Mouse (Mus musculus) bone marrow, adult 2 months (tissue): Measurements from ENCODE around the gene Uckl1. TPM values are rescaled to one million over a fixed set of nuclear protein-coding genes. Genes with fewer than 3 reads are reported as not detected.

Source experiments
- H3K27ac ChIP-seq: fragments of 200-500 bp; 2 replicates; pipeline ENCODE4 v1.5.1; 2012; ENCODE audit warnings: low read depth, mild to moderate bottlenecking, control low read depth, inconsistent platforms, low read length; ENCODE audit not compliant: control insufficient read depth, poor library complexity, insufficient read depth
- H3K4me1 ChIP-seq: fragments of 200-500 bp; 2 replicates; pipeline ENCODE4 v1.6.1; 2011; ENCODE audit warnings: low read length; ENCODE audit not compliant: control insufficient read depth, insufficient read depth
- H3K4me3 ChIP-seq: fragments of 200-500 bp; replicated peaks from 2 replicates; pipeline ENCODE3; 2011; ENCODE audit warnings: mild to moderate bottlenecking, low read depth, low read length, control low read depth; ENCODE audit not compliant: control insufficient read depth
- CTCF ChIP-seq: fragments of 200-500 bp; IDR thresholded peaks from 2 replicates; pipeline ENCODE4 v1.5.1; 2011; ENCODE audit warnings: low read length, control low read depth; ENCODE audit not compliant: control insufficient read depth, insufficient read depth
- POLR2A ChIP-seq: fragments of 200-500 bp; IDR thresholded peaks from 2 replicates; pipeline ENCODE4 v1.6.1; 2011; ENCODE audit warnings: low read depth, mild to moderate bottlenecking, control low read depth, low read length, borderline replicate concordance; ENCODE audit not compliant: control insufficient read depth
- WGBS: fragments of 180-500 bp; shearing (Covaris S2); methylation state at CpG from one replicate; pipeline ENCODE4 v1.1.7; 2018; 5-methylcytosine and 5-hydroxymethylcytosine counted together
- polyA plus RNA-seq: library from polyadenylated mRNA; stranded (reverse); fragments of >200 nt; gene quantifications from 2 replicates; pipeline ENCODE4 v1.2.4, GENCODE M21; 2011; ENCODE audit warnings: low replicate concordance; ENCODE audit not compliant: missing spikeins, insufficient read depth, insufficient read length

The Uckl1 gene
- polyA plus RNA-seq, 1 experiment = 129 TPM

- Histone ChIP-seq H3K4me3 (no peak overlapping the region), H3K27ac (no peak overlapping the region), H3K4me1 (peaks cover 10% of the 10 kb centered on the region)
- no peak for TF ChIP-seq POLR2A
- TF ChIP-seq CTCF = no peak
- 93% methylated on average over 2 of the region's 2 CpGs for WGBS
These were observed 34.5 kb downstream of the Uckl1 start for GRCm38 (mm10) chr2:181550233-181550632.

- Histone ChIP-seq H3K4me1 (peaks cover 7% of the 10 kb centered on the region), H3K27ac (peak overlapping the region; percentile 46; the same call in 1 of the 2 replicates), H3K4me3 (no peak overlapping the region)
- TF ChIP-seq POLR2A = no peak
- TF ChIP-seq CTCF = no peak
- 72% methylated on average over 5 of the region's 5 CpGs for WGBS
These were observed 36.0 kb downstream of the Uckl1 start for GRCm38 (mm10) chr2:181548682-181549081.

DNA sequence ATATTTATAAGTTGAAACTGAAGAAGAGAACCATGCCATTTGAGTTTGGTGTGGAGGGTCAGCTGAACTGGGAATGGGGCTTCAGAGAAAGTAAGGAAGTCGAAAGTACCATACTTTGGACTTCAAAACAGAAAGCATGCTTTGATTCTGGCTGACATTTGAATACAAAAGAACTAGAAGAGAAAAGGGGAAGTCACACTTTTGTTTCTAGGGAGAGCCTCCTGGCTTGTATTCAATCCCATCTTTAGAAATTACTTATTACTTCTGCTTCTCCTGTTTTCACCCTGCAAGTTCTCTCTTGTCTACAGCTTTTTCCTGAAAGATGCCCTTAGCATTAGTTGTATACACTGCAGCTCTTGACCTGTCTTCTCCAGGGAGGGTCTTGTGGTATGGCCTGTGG, 36.5 kb downstream of the Uckl1 start:
- no peak for TF ChIP-seq CTCF
- TF ChIP-seq POLR2A = no peak
- Histone ChIP-seq H3K27ac (peak overlapping the region; percentile 46; the same call in 1 of the 2 replicates), H3K4me1 (peaks cover 7% of the 10 kb centered on the region), H3K4me3 (no peak overlapping the region)
- WGBS = 7% methylated on average over 1 of the region's 1 CpGs

GRCm38 (mm10) chr2:181546142-181546541, 38.5 kb downstream of the Uckl1 start:
- no peak overlapping the region for H3K27ac ChIP-seq
- H3K4me3 ChIP-seq = no peak overlapping the region
- TF ChIP-seq CTCF (no peak), POLR2A (no peak)
- 72% methylated on average over 7 of the region's 7 CpGs for WGBS
- peaks cover 7% of the 10 kb centered on the region for H3K4me1 ChIP-seq

DNA sequence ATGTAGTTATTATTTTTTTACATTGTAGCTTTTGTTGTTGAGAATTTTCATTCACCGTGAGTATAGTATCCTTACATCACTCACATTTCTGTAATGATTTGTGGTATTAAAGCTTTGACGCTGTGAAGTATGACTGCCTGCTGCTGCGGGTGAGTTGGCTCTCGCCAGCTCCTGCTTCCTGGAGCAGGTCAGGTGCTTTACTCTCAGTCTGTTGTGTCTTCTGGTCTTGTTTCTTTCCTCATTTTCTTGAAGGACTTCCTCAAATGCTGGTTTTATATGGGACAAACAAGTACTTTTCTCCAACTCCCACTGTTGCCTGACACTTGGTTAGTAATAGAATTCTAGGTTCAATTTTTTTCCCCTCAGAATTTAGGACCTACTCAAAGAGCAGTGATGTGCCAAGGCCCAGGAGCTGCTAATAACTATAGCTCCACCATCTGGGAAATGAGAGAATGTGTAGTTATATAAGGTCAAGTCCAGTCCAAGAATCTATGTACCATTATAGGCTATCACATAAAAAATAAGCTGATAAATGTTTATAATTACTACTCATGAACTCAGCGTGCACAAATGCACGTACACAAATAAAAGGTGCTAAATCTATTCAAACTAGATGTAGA, 42.8 kb downstream of the Uckl1 start:
- no peaks in the 10 kb centered on the region for H3K4me1 ChIP-seq
- no peak overlapping the region for H3K27ac ChIP-seq
- no peak overlapping the region for H3K4me3 ChIP-seq
- TF ChIP-seq POLR2A = no peak
- TF ChIP-seq CTCF = no peak
- 45% methylated on average over 6 of the region's 6 CpGs for WGBS

DNA sequence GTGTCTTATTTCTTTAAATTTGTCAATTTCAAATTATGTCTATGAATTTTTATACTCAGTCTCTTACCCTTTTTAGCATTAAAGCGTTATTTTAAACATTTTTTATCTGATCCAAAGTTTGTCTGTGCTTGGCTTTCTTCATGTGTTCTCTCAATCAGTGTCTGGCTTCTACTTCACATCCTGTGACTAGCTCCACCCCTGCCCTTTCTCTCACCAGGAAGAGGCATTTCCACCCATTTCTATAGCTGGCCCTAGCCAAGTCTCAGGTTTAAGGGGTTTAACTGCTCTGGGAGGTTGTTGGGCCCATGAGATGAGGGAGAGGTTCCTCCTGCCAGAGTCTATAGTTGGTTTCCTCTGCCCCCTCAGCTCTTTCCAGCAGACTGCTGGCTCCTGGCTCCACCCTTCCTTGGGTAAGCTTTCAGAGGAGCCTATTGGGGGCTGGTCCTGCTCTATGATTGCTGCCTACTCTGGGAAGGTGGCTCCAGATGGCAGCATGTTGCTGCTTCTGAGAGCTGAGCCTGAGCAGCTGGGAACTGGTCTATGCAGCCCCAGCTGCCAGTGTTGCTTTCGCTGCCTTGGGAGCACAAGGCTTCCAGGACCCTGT, 47.1 kb downstream of the Uckl1 start:
- peak overlapping the region; percentile 89 for H3K27ac ChIP-seq
- no peaks in the 10 kb centered on the region; the same call in 1 of the 2 replicates for H3K4me1 ChIP-seq
- 20% methylated on average over 2 of the region's 2 CpGs for WGBS
- H3K4me3 ChIP-seq = no peak overlapping the region
- no peak for TF ChIP-seq CTCF
- TF ChIP-seq POLR2A = no peak

DNA sequence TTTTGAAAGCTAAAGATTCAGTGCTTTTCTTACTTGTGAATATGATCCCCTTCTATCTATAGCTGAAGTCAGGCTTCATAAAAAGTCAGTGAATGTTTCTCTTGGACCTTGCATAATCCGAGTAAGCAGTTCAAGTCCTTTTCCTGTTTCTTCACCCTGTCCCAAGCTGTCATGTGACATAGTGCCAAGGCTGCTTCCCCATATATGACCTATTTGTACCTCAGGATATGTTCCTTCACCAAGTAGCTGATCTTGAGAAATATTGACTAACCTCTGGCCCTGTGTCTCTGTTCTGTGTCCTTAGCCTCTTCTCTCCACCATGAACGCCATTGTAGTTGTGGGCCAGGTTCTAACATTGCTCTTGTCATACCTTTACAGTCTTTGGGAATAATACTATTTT, 48.3 kb downstream of the Uckl1 start:
- Histone ChIP-seq H3K4me3 (no peak overlapping the region), H3K27ac (peak overlapping the region; percentile 65; the same call in 1 of the 2 replicates), H3K4me1 (no peaks in the 10 kb centered on the region; the same call in 1 of the 2 replicates)
- WGBS = 42% methylated on average over 2 of the region's 2 CpGs
- TF ChIP-seq CTCF = no peak
- no peak for TF ChIP-seq POLR2A

- WGBS = 86% methylated on average over 3 of the region's 3 CpGs
- H3K4me1 ChIP-seq = no peaks in the 10 kb centered on the region; the same call in 1 of the 2 replicates
- no peak for TF ChIP-seq CTCF
- no peak for TF ChIP-seq POLR2A
- no peak overlapping the region for H3K4me3 ChIP-seq
- H3K27ac ChIP-seq = no peak overlapping the region
These were observed 52.1 kb downstream of the Uckl1 start for GRCm38 (mm10) chr2:181532589-181532988.

DNA sequence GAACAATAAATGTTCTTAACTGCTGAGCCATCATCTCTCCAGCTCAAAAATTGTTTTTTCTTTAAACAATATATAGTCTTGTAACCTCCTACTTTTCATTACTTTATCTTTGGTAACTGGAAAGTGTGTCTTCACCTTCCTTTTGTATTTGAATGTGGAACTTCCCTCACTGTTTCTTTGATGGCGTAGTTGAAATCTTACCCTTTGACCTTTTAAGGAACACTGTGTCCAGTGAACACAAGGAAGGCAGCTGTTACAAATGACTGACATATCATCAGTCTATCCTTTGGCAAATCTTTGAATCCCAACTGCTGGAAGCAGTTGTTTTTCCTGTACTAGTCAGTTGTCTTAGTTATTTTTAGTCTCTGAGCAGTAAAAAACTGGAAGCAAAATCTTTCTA, 55.6 kb downstream of the Uckl1 start:
- 62% methylated on average over 1 of the region's 1 CpGs for WGBS
- no peak overlapping the region for H3K27ac ChIP-seq
- no peak for TF ChIP-seq CTCF
- no peak for TF ChIP-seq POLR2A
- H3K4me3 ChIP-seq = no peak overlapping the region
- H3K4me1 ChIP-seq = no peaks in the 10 kb centered on the region; the same call in 1 of the 2 replicates
